In genomic region chr10:92555727-92556525, GRCm38 (mm10) we compare ENCODE assay signal across 10 mouse cellular contexts.
DNase-seq lines count a peak whose midpoint lies in the region; ATAC-seq and TF ChIP-seq lines count a peak whose summit lies in the region.
"Had no signal": no experiment of that assay in that cellular context is flagged by ENCODE, and none has a peak within 500 bp of the region (broad histone marks: within the 10 kb centered on the region; RNA-seq: fewer than 3 reads in every experiment).

No protein-coding gene starts in this region.

- no peak for ATAC-seq in embryonic facial prominence, embryonic 12.5 days (ENCODE audit: insufficient number of reproducible peaks, insufficient read depth, low FRiP score, low TSS enrichment)
- no peak for ATAC-seq in hindbrain, embryonic 15.5 days (ENCODE audit: low FRiP score, low read depth)
- ATAC-seq in midbrain, postnatal 0 days (ENCODE audit: low FRiP score) = no peak

- no peaks in the 10 kb centered on the region for H3K27me3 ChIP-seq in embryonic facial prominence, embryonic 12.5 days
- H3K27me3 ChIP-seq in hindbrain, embryonic 15.5 days = no peaks in the 10 kb centered on the region
- no peaks in the 10 kb centered on the region for H3K27me3 ChIP-seq in midbrain, postnatal 0 days (ENCODE audit: insufficient read depth, low read length)
- H3K27me3 ChIP-seq: liver, embryonic 13.5 days had no signal

- 28% methylated on average over 13 of the region's 13 CpGs for WGBS in embryonic facial prominence, embryonic 12.5 days
- 14% methylated on average over 13 of the region's 13 CpGs for WGBS in hindbrain, embryonic 15.5 days
- 13% methylated on average over 13 of the region's 13 CpGs for WGBS in midbrain, postnatal 0 days

- peak overlapping the region; percentile 22 for H3K4me2 ChIP-seq in embryonic facial prominence, embryonic 12.5 days (replicated peaks)
- peak overlapping the region; percentile 42 for H3K4me2 ChIP-seq in hindbrain, embryonic 15.5 days
- peak overlapping the region; percentile 16 for H3K4me2 ChIP-seq in midbrain, postnatal 0 days (ENCODE audit: low read depth, low read length, poor library complexity, severe bottlenecking)
- H3K4me2 ChIP-seq: liver, embryonic 13.5 days had no signal

- H3K4me1 ChIP-seq in embryonic facial prominence, embryonic 12.5 days = peaks cover 19% of the 10 kb centered on the region; the same call in 1 of the 2 replicates
- H3K4me1 ChIP-seq in hindbrain, embryonic 15.5 days (replicated peaks) = peaks cover 19% of the 10 kb centered on the region
- H3K4me1 ChIP-seq in midbrain, postnatal 0 days (ENCODE audit: insufficient read depth, low read length) = peaks cover 3% of the 10 kb centered on the region; the same call in 1 of the 2 replicates
- H3K4me1 ChIP-seq: liver, embryonic 13.5 days had no signal

- no peak overlapping the region for H3K9ac ChIP-seq in embryonic facial prominence, embryonic 12.5 days
- no peak overlapping the region for H3K9ac ChIP-seq in hindbrain, embryonic 15.5 days
- no peak overlapping the region for H3K9ac ChIP-seq in midbrain, postnatal 0 days (replicated peaks; ENCODE audit: low read length, poor library complexity, severe bottlenecking)
- H3K9ac ChIP-seq: liver, embryonic 13.5 days had no signal

- H3K4me3 ChIP-seq in embryonic facial prominence, embryonic 12.5 days = no peak overlapping the region
- H3K4me3 ChIP-seq in hindbrain, embryonic 15.5 days = no peak overlapping the region
- no peak overlapping the region for H3K4me3 ChIP-seq in midbrain, postnatal 0 days (ENCODE audit: low read depth, low read length)
- H3K4me3 ChIP-seq: heart, adult 2 months; liver, embryonic 13.5 days; myocyte had no signal

- no peaks in the 10 kb centered on the region for H3K9me3 ChIP-seq in embryonic facial prominence, embryonic 12.5 days
- H3K9me3 ChIP-seq in hindbrain, embryonic 15.5 days = no peaks in the 10 kb centered on the region
- H3K9me3 ChIP-seq in midbrain, postnatal 0 days (ENCODE audit: low read length) = no peaks in the 10 kb centered on the region
- H3K9me3 ChIP-seq: liver, embryonic 13.5 days had no signal

- H3K36me3 ChIP-seq in embryonic facial prominence, embryonic 12.5 days = no peaks in the 10 kb centered on the region
- no peaks in the 10 kb centered on the region for H3K36me3 ChIP-seq in hindbrain, embryonic 15.5 days
- H3K36me3 ChIP-seq in midbrain, postnatal 0 days (ENCODE audit: insufficient read depth, low read length) = no peaks in the 10 kb centered on the region
- H3K36me3 ChIP-seq: liver, embryonic 13.5 days had no signal

- no peak for TF ChIP-seq CTCF in midbrain, postnatal 0 days (IDR thresholded peaks at IDR 0.05)

- H3K27ac ChIP-seq in embryonic facial prominence, embryonic 12.5 days = peak overlapping the region; percentile 66
- peak overlapping the region; percentile 19 for H3K27ac ChIP-seq in hindbrain, embryonic 15.5 days (replicated peaks)
- H3K27ac ChIP-seq in midbrain, postnatal 0 days (ENCODE audit: low read depth, low read length) = no peak overlapping the region
- H3K27ac ChIP-seq: heart, adult 2 months; liver, embryonic 13.5 days had no signal

- DNase-seq in embryo, embryonic 11 days = peak; percentile 44
- peak; percentile 21 for DNase-seq in midbrain, postnatal 0 days (ENCODE audit: low spot score)
- no peak for DNase-seq in heart, adult 9 months (ENCODE audit: low spot score in 2 of 2)
- DNase-seq in thymus, postnatal 14 days = no peak
- DNase-seq in adrenal gland, postnatal 4 days (ENCODE audit: low spot score in 2 of 2) = no peak
- DNase-seq: heart, adult 2 months; liver, embryonic 13.5 days had no signal

Comparison
In these comparisons a context has a peak if more than half of its experiments do, and no peak if none do; other contexts are left out.
1. DNase-seq: peak in embryo, embryonic 11 days (single experiment) and midbrain, postnatal 0 days (single experiment); none in heart, adult 9 months (0 of 2), thymus, postnatal 14 days (single experiment) and adrenal gland, postnatal 4 days (0 of 2).
2. Peak in every context shown above with its lines, with median percentiles within 50 percentile points of each other: H3K4me2 ChIP-seq.